Mouse (Mus musculus): ENCODE results near the gene Apoc1.

Gene Apoc1

GRCm38 (mm10) chr7:19691873-19692865 lies at the start of gene Apoc1:
Gene Apoc1, minus strand, starts transcription at chr7:19692660.
- no peak for DNase-seq (ENCODE audit: inconsistent ontology term)

- no peak for DNase-seq (ENCODE audit: inconsistent ontology term)
Measured at GRCm38 (mm10) chr7:19741329-19742031, 49.0 kb upstream of the Apoc1 start.

GRCm38 (mm10) chr7:19740269-19740668 lies 47.8 kb upstream of the Apoc1 start:
- DNase-seq (ENCODE audit: inconsistent ontology term) = no peak

GRCm38 (mm10) chr7:19738771-19739170 lies 46.3 kb upstream of the Apoc1 start:
- DNase-seq (ENCODE audit: inconsistent ontology term) = no peak

DNA sequence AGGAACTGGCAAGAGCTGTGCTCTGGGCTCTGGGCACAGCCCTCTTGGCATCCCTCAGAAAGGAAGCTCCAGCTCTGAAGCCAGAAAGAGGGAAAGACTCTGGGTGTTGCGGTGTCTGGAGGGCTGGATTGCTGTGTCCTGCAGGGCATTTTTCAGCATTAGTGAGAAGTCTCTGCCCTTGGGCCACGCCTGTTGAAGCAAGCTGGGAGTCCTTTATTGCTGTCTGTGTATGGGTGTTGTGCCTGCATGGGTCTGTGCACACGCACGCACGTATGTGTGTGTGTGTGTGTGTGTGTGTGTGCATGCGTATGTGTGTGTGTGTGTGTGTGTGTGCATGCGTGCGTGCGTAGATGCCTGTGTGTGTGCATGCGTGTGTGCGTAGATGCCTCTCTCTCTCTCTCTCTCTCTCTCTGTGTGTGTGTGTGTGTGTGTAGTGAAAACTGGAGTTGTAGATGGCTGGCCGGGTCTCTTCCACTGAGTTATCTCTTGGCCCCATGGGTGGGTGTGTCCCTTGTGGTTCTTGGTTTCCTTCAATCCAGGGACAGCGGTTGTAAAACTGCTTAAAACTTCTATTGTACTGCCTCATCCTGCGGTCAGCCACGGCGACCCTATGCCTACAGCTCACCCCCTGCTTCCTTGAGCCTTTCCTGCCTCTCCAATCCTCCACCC lies 44.1 kb upstream of the Apoc1 start:
- DNase-seq (ENCODE audit: inconsistent ontology term) = no peak

DNA sequence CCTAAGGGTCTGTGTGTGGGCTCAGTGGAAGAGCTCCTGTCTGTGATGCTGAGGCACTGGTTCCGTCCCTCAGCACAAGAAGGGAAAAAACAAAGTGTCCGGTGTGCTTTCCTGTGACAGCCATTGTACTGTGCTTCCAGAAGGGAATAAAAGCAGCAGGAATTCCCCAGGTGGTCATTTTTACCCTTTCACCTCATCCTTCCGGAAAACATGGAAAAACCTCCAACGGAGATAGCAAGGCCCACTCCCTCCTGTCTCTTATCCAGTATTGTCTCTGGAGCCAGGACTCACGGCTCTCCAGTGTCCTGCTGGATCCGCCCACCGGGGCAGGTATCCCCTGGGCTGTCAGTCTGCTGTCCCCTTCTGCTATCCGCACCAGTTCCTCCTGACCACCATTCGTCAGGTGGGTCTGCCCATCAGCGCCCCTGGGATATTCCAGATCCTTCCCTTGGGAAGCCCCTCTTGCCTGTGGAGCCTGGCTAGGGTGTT lies 41.8 kb upstream of the Apoc1 start:
- DNase-seq (ENCODE audit: inconsistent ontology term) = no peak

DNA sequence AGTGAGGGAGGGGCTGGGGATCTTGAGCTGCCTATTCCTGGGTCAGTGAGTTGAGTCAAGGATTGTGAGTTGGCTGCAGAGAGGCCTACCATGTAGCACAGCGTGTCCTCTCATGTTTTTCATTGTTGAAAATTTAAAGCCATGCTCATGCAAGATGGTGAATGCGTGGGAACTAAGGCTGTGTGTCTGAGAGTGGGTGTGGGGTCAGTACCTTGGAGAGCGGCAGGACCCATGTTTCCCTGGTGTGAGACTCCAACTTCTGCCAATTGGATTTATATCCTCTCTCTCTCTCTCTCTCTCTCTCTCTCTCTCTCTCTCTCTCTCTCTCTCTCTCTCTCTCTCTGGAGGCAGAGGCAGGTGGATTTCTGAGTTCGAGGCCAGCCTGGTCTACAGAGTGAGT lies 34.1 kb upstream of the Apoc1 start:
- no peak for DNase-seq (ENCODE audit: inconsistent ontology term)

- DNase-seq (ENCODE audit: inconsistent ontology term) = no peak
Measured at GRCm38 (mm10) chr7:19724167-19724566, 31.7 kb upstream of the Apoc1 start.

DNA sequence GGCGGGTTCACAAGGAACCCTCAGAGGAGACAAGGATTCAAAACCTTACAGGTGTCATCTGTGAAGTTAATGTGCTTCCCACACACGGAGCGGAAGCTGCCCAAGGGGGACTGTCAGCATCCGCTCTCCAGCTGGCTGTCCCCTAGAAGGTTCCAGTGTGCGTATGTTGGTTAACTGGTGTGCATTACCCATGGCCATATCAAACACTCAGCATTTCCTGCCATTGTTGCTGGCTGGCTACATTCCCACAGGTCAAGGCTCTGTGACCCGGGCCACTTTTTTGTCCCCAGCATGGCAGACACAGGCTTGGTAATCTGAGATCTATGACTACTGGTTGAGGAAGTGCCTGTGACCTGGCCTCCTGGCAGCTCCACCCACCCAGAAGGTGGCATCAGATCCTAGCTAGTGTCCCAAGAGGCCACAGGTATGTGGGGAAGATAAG lies 30.3 kb upstream of the Apoc1 start:
- DNase-seq (ENCODE audit: inconsistent ontology term) = no peak

GRCm38 (mm10) chr7:19719200-19719599 lies 26.7 kb upstream of the Apoc1 start:
- DNase-seq (ENCODE audit: inconsistent ontology term) = no peak

GRCm38 (mm10) chr7:19718297-19718952 lies 26.0 kb upstream of the Apoc1 start:
- no peak for DNase-seq (ENCODE audit: inconsistent ontology term)

- DNase-seq (ENCODE audit: inconsistent ontology term) = no peak
Measured at GRCm38 (mm10) chr7:19717346-19717745, 24.9 kb upstream of the Apoc1 start.

- DNase-seq (ENCODE audit: inconsistent ontology term) = no peak
Measured at GRCm38 (mm10) chr7:19716822-19717221, 24.4 kb upstream of the Apoc1 start.

DNA sequence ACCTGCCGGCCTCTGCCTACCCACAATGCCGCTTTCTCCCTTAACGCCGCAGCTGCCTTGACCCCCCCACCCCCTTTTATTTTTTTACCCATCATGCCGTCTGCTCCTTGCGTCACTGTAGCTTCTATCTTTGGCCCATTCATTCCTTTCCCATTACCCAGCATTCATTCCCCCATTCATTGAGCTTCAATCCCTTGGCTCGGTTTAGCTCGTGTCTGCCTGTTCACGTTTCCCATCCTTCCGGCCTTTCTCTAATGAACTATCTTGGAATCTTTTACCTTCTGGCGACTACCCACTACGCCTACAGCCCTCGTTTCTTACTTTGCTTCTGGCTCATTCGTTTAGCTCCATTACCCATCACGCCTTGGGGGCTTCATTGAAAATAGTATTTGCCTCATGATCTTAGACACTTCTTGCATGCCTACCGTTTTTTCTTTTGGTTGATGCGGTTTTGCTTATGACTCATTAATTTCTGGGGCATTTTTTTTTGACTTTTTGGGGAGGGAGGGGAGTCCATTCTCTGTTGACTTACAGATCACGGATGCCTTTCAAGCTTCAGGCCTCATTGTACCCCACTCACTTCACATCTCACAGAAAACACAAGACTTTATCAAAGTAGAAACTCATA lies 23.7 kb upstream of the Apoc1 start:
- no peak for DNase-seq (ENCODE audit: inconsistent ontology term)

DNA sequence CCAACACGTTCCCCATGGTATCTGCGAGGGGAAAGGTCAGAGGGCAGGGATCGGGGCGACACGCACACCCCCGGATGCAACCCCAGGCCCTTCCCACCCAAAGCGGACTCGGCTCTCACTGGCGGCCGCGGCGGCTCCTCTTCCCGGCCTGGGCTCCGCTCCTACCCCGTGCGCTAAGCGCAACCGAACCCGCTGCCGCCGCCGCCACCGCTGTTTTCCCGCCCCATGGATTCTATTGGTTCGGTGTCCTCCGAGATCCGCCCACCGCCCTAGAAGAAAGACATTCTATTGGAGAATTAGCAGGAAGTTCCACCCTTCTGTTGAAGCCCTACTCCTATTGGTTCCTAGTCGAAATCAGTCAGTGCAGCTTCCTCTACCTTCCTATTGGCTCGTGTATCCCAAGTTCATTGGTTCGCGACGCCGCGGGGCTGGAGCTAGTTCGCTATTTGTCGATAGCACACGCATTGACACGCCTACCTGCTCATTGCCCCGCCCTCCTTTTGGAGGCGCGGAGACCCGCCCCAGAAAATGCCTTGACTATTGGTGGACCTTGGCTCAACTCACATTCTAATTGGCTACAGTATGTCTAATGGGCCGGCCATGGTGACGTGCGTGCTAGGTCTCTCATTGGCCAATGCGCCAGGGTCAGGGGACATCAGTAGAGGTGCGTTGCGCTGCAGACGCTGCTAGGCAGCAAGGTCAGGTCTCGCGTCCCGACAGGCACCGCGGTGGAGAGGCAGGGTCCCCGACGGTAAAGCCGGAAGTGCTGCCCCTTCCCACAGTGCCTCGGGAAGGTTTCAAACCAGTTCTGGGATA lies 23.0 kb upstream of the Apoc1 start, which contains the start of gene Tomm40:
TSS of gene Tomm40 (minus strand) at position 200 of the 816 bp plus-strand sequence.
- peak; percentile 100 for DNase-seq (ENCODE audit: inconsistent ontology term)

DNA sequence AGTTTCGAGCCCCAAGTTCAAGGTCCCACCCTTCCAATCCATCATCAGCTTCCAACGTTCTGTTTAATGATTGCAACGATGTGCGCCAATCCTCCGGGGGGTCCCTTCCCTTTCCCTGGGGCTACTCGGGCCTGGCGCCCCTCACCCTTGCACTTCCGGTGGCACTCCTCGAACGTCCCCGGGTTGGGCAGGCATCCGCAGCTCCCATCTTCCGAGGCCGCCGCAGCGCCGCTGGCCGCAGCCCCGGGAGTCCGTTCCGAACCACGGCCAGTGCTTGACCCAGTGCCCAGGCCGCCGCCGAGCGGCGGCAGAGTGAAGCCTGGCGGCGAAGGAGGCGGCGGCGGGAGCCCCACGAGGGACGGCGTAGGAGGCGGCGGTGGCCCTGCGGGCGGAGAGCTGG lies 22.4 kb upstream of the Apoc1 start:
- no peak for DNase-seq (ENCODE audit: inconsistent ontology term)

- DNase-seq (ENCODE audit: inconsistent ontology term) = no peak
Measured at GRCm38 (mm10) chr7:19713598-19713997, 21.1 kb upstream of the Apoc1 start.

DNA sequence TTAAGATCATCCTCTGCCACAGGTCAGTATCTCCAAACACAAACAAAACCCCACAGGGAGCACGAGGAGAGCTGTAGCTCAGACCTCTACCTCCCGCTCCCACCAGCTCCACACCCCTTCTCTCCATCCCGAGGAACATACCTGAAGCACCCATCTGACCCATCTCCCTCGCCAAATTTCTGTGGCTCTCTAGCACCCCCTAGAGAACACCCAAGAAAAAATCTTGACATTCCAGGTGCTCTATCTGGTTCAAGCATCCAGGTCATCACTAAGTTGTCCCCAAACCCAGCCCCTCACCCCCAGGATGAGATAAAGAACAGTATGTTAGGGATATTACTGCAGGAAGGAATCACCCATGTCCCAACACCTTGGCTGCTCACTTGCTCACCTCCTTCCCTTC lies 20.7 kb upstream of the Apoc1 start:
- DNase-seq (ENCODE audit: inconsistent ontology term) = no peak

- no peak for DNase-seq (ENCODE audit: inconsistent ontology term)
Measured at GRCm38 (mm10) chr7:19712414-19712813, 20.0 kb upstream of the Apoc1 start.

DNA sequence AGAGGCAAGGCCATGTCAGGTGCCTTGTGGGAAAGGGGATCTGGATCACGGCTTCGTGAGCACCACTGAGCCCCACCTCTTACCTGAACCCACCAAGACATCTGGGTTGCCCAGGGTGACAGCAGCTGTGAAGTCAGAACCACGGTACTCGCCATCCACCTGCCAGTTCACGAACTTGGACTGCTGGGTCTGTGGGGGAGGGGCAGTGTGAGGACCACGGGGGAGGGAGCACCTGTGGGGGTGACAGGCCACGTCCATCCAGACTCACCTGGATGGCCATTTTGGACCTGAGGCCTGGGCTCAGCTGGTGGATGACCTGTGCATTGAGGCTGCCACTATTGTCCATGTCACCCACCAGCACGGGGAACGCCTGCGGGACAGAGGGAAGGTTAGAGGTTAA lies 18.2 kb upstream of the Apoc1 start:
- DNase-seq (ENCODE audit: inconsistent ontology term) = no peak
